Mouse (Mus musculus) kidney, embryonic 15.5 days (tissue): Measurements from ENCODE around the gene Pdpk1. TPM values are rescaled to one million over a fixed set of nuclear protein-coding genes. Genes with fewer than 3 reads are reported as not detected.

Source experiments
- polyA plus RNA-seq: library from polyadenylated mRNA; unstranded; fragments of >200 nt; fragmentation: Nextera tagmentation; extraction: Ambion mirVana; gene quantifications from 2 replicates; pipeline ENCODE4 v1.2.1, GENCODE M21; 2015

Gene Pdpk1
- polyA plus RNA-seq, 1 experiment from 2014 or later = 35.0 TPM

Other genes starting within 250 kb of the Pdpk1 start
- gene Dcpp3, start 233.5 kb downstream of the Pdpk1 start, polyA plus RNA-seq = not detected in 2 replicates
- gene Sbp, start 209.3 kb downstream of the Pdpk1 start, polyA plus RNA-seq = not detected in 2 replicates
- not detected in 2 replicates for gene Sbpl, start 195.7 kb downstream of the Pdpk1 start, polyA plus RNA-seq
- gene Prss30, start 170.4 kb downstream of the Pdpk1 start, polyA plus RNA-seq = 0.18 and 0.23 TPM in 2 replicates
- gene Prss22, start 152.8 kb downstream of the Pdpk1 start, polyA plus RNA-seq = 0.57 and 1.2 TPM in 2 replicates
- 0.26 and 0.29 TPM in 2 replicates for gene Prss27, start 112.8 kb downstream of the Pdpk1 start, polyA plus RNA-seq
- 62.8 and 64.1 TPM in 2 replicates for gene Kctd5, start 77.4 kb downstream of the Pdpk1 start, polyA plus RNA-seq
- gene Amdhd2, start 12.8 kb upstream of the Pdpk1 start, polyA plus RNA-seq = 36.7 and 40.9 TPM in 2 replicates
- gene Atp6v0c, start 18.8 kb upstream of the Pdpk1 start, polyA plus RNA-seq = 546 and 562 TPM in 2 replicates
- gene Tbc1d24, start 54.6 kb upstream of the Pdpk1 start, polyA plus RNA-seq = 5.9 and 6.7 TPM in 2 replicates
- gene Ntn3, start 58.6 kb upstream of the Pdpk1 start, polyA plus RNA-seq = 5.1 and 5.6 TPM in 2 replicates
- gene Tedc2, start 69.9 kb upstream of the Pdpk1 start, polyA plus RNA-seq = 13.6 and 14.3 TPM in 2 replicates
- 67.5 and 71.1 TPM in 2 replicates for gene Ccnf, start 100.6 kb upstream of the Pdpk1 start, polyA plus RNA-seq
- 0.18 and 0.27 TPM in 2 replicates for gene Abca17, start 200.1 kb upstream of the Pdpk1 start, polyA plus RNA-seq
- 17.4 and 17.5 TPM in 2 replicates for gene Abca3, start 201.0 kb upstream of the Pdpk1 start, polyA plus RNA-seq